Mouse (Mus musculus) embryonic fibroblast, embryonic 13.5 days (primary cell): ENCODE results near the gene Prkag2.

ENCODE experiments used
- CTCF ChIP-seq: IDR thresholded peaks from 2 replicates; pipeline ENCODE4 v1.5.1; 2011; ENCODE audit warnings: mild to moderate bottlenecking, control low read depth, low read length, moderate library complexity, borderline replicate concordance; ENCODE audit not compliant: insufficient read depth
- POLR2A ChIP-seq: IDR thresholded peaks from 2 replicates; pipeline ENCODE4 v1.6.1; 2011; ENCODE audit warnings: low read depth, mild to moderate bottlenecking, control low read depth, low read length, moderate library complexity

DNA sequence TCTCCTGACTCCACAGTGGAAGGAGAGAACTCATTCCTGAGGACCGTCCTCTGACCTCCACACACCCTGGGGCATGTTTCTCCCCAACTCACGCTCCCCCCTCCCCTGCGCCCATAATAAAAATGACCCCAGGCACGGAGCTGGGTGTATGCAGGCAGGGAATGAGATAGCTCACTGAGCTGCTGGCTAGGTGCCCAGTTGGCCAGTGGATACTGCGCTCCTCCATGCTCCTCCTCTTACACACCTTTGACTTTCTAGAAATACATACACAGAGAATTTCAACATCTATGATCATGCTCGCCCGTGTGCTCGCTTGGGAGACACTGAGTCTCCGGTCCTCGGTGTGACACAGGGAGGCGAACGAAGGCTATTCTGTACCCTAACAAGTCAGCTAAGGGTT, 124.2 kb downstream of the Prkag2 start:
- no peak for TF ChIP-seq POLR2A
- TF ChIP-seq CTCF, result no peak
